13 mouse cellular contexts compared by ENCODE assay signal in the genomic region with DNA sequence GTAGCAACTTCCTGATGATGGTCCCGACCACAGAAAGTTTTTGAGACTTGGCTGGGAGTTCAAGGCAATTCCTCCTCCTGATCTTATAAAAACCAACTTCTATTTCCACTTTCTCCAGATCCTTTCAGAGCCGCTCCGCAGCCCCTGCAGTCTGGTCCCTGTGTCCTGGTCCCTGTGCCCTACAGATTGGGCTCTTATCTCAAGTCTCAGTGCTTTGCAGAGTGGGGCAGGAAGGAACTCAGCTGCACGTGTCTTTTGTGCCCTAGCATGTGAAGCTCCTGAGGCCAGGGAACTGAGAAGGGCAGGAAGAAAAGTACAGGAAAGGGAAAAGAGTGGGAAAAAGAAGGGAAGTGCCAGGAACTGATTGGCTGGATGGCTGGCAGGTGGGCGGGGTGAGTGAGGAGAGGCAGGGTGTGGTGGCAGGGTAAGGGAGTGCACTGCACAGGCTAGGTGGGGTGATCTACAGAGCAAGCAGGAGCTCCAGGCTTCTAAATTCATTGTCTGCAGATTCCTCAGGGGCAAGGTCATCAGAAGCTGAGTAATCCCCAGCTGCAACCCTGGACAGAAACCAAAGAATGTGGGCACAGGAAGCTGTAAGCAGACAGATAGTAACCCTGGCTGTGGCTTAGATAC. TPM values are rescaled to one million over a fixed set of nuclear protein-coding genes. Genes with fewer than 3 reads are reported as not detected.
DNase-seq lines count a peak whose midpoint lies in the region; ATAC-seq lines count a peak whose summit lies in the region.
"Had no signal": no experiment of that assay in that cellular context is flagged by ENCODE, and none has a peak within 500 bp of the region (broad histone marks: within the 10 kb centered on the region; RNA-seq: fewer than 3 reads in every experiment).

No protein-coding gene starts in this region.

- no peaks in the 10 kb centered on the region for H3K9me3 ChIP-seq in lung, embryonic 16.5 days (ENCODE audit: control insufficient read depth, low read length)
- no peaks in the 10 kb centered on the region for H3K9me3 ChIP-seq in heart, embryonic 15.5 days (replicated peaks)
- H3K9me3 ChIP-seq: embryonic facial prominence, embryonic 15.5 days had no signal

- no peak overlapping the region for H3K4me3 ChIP-seq in lung, embryonic 16.5 days (ENCODE audit: low read length)
- H3K4me3 ChIP-seq in heart, embryonic 15.5 days = no peak overlapping the region
- H3K4me3 ChIP-seq: embryonic facial prominence, embryonic 15.5 days; midbrain, embryonic 12.5 days had no signal

- no peak overlapping the region for H3K27ac ChIP-seq in lung, embryonic 16.5 days (ENCODE audit: low read length)
- H3K27ac ChIP-seq in heart, embryonic 15.5 days = no peak overlapping the region
- H3K27ac ChIP-seq: embryonic facial prominence, embryonic 15.5 days; kidney, postnatal 0 days; midbrain, embryonic 12.5 days had no signal

- no peaks in the 10 kb centered on the region for H3K27me3 ChIP-seq in lung, embryonic 16.5 days (ENCODE audit: control insufficient read depth, insufficient read depth, low read depth, low read length)
- H3K27me3 ChIP-seq in heart, embryonic 15.5 days = no peaks in the 10 kb centered on the region
- H3K27me3 ChIP-seq: embryonic facial prominence, embryonic 15.5 days; midbrain, embryonic 12.5 days had no signal

- no peaks in the 10 kb centered on the region for H3K36me3 ChIP-seq in lung, embryonic 16.5 days (ENCODE audit: control insufficient read depth, insufficient read depth, low read length)
- no peaks in the 10 kb centered on the region for H3K36me3 ChIP-seq in heart, embryonic 15.5 days
- H3K36me3 ChIP-seq: embryonic facial prominence, embryonic 15.5 days; midbrain, embryonic 12.5 days had no signal

- no peak overlapping the region for H3K4me2 ChIP-seq in lung, embryonic 16.5 days (ENCODE audit: low read depth, low read length)
- H3K4me2 ChIP-seq in heart, embryonic 15.5 days = no peak overlapping the region
- H3K4me2 ChIP-seq: embryonic facial prominence, embryonic 15.5 days; midbrain, embryonic 12.5 days had no signal

- ATAC-seq in lung, embryonic 16.5 days (ENCODE audit: low read depth) = 0 out of 2 replicates have a peak, but pooled peaks have one; percentile 38
- ATAC-seq in heart, embryonic 15.5 days (replicated peaks; ENCODE audit: insufficient number of reproducible peaks, insufficient read depth, low FRiP score, low read depth) = peak; percentile 64

- no peak overlapping the region for H3K9ac ChIP-seq in lung, embryonic 16.5 days (ENCODE audit: low read length)
- no peak overlapping the region for H3K9ac ChIP-seq in heart, embryonic 15.5 days
- H3K9ac ChIP-seq: embryonic facial prominence, embryonic 15.5 days; midbrain, embryonic 12.5 days had no signal

- H3K4me1 ChIP-seq in lung, embryonic 16.5 days (replicated peaks; ENCODE audit: control insufficient read depth, insufficient read depth, low read length) = no peaks in the 10 kb centered on the region
- H3K4me1 ChIP-seq in heart, embryonic 15.5 days (replicated peaks) = peaks cover 4% of the 10 kb centered on the region; the same call in 1 of the 2 replicates
- H3K4me1 ChIP-seq: embryonic facial prominence, embryonic 15.5 days; midbrain, embryonic 12.5 days had no signal

- no peak for DNase-seq in lung, postnatal 14 days
- peak; percentile 32 for DNase-seq in R1 (ENCODE audit: low read depth, low spot score)
- DNase-seq in lung, postnatal 36 days = peak; percentile 1
- DNase-seq in frontal cortex, postnatal 14 days (ENCODE audit: low spot score in 2 of 2) = no peak
- no peak for DNase-seq in testis, postnatal 14 days (ENCODE audit: low spot score)
- no peak for DNase-seq in urinary bladder, adult 18-20 months (ENCODE audit: low spot score in 2 of 2)
- DNase-seq: gastrocnemius, postnatal 25 days had no signal

- WGBS in lung, embryonic 16.5 days = 59% methylated on average over 5 of the region's 5 CpGs
- 40% methylated on average over 5 of the region's 5 CpGs for WGBS in heart, embryonic 15.5 days

RNA-seq across cellular contexts. Expression of a gene that starts 30.8 kb away (rescaled TPM):
- polyA plus RNA-seq in lung, embryonic 16.5 days (2015; fragmentation: Nextera tagmentation; extraction: Ambion mirVana) = 0.83 and 1.0 TPM in 2 replicates
- polyA plus RNA-seq in heart, embryonic 15.5 days (2015; fragmentation: Nextera tagmentation; extraction: Ambion mirVana) = 0.09 TPM in 1 of 2 replicates, not detected in the other
- polyA plus RNA-seq: testis, adult 2 months had no signal

Comparison
In these comparisons a context has a peak if more than half of its experiments do, and no peak if none do; other contexts are left out.
1. DNase-seq: peak in R1 (single experiment) and lung, postnatal 36 days (single experiment); none in lung, postnatal 14 days (single experiment), frontal cortex, postnatal 14 days (0 of 2), testis, postnatal 14 days (single experiment) and urinary bladder, adult 18-20 months (0 of 2).